Mouse (Mus musculus) liver, postnatal 0 days (tissue): Measurements from ENCODE around the gene Wdr59.

Experiments
- CTCF ChIP-seq: sonication (generic); IDR thresholded peaks from 2 replicates; pipeline ENCODE4 v1.5.1; 2016; ENCODE audit warnings: antibody characterized with exemption, low read depth
- EP300 ChIP-seq: IDR thresholded peaks from 2 replicates; pipeline ENCODE4 v1.6.1; 2016; ENCODE audit warnings: antibody characterized with exemption, low read depth, mild to moderate bottlenecking

DNA sequence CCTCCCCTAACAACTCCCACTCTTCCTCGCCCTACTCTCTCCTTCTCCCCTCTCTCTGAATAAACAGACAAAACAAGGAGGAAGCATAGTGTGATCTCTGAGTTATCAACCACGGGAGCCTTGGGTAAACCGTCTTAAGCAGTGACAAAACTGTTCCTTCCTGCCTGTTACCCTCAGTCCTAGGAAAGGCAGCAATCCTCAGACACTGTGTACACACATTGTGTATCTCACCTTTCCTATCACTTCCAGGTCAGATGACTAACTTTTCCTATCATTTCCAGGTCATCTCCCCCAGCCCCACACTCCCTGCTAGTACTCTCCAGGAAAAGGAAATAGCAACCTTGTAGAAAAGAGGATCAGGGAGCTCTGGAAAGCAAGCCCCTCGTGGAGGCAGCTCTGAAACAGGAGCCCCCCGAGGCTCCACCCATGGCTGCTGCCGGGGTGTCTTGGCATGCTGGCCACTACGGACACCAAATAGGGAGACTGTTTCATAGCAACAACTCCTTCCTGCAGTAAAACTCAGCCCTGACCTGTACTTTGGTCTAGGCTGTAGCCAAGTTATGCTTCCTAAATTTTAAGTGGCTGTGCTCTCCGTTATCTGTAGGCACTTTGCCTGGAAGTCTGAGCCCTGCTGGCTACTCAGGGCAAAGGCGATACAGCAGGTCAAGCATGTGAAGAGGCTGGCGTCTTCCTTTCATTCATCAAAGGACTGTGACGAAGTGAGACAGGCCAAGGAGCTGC lies 20.0 kb downstream of the Wdr59 start:
- TF ChIP-seq CTCF (no peak), EP300 (no peak; the same call in 1 of the 2 replicates)
